Mouse (Mus musculus): ENCODE data around the gene Atg101. TPM values are rescaled to one million over a fixed set of nuclear protein-coding genes. Genes with fewer than 3 reads are reported as not detected.

Atg101 gene
- polyA plus RNA-seq, 1 experiment, result 2.8 TPM

DNA sequence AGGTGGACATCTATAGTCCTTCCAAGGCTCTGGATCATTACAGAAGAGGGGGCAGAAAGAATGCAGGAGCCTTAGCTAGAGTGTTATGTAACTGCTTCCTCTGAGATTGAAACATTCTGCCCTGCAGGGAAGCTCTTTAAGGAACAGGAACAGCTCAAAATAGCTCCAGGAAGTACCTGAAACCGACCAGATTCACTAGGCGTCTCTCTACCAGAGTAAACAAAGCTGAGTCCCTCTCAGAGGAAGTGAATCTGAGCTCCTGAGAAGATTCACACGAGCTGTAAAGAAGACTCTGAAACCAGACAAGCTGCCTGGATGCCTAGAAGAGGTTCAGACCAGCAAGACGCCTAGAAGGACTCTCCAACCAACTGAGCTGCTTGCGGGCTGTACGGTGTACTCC is 31.5 kb upstream of the Atg101 start:
- H3K36me3 ChIP-seq (ENCODE audit: control insufficient read depth), result no peaks in the 10 kb centered on the region
- no peaks in the 10 kb centered on the region; the same call in 1 of the 2 replicates for H3K4me1 ChIP-seq (ENCODE audit: control insufficient read depth)
- no peak overlapping the region for H3K4me3 ChIP-seq (replicated peaks)
- no peak for TF ChIP-seq GATA1 (IDR thresholded peaks at IDR 0.05; ENCODE audit: low read length)
- TF ChIP-seq TAL1 (IDR thresholded peaks at IDR 0.05; ENCODE audit: low read length), result no peak
- 0 out of 2 replicates have a peak, but pooled peaks cover 3% of the 10 kb centered on the region for H3K9me3 ChIP-seq (ENCODE audit: control insufficient read depth, low read length)
- H3K27me3 ChIP-seq (ENCODE audit: control insufficient read depth), result peaks cover 50% of the 10 kb centered on the region

DNA sequence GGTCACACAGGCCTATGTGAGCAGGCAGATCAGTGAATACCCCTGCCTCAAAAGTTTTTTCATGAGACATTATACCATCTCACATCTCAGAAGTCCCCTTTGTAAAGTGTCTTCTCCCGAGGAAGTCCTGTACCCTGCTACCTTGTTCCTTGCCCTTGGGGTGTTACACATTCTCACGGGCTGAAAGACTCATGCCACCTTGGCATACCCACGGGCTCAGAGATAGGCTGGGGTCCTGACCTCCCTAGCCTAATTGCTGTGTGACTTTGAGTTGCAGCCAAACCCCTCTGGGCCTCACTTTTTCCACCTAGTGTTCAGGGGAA is 30.5 kb upstream of the Atg101 start:
- Histone ChIP-seq H3K4me1 (ENCODE audit: control insufficient read depth) (no peaks in the 10 kb centered on the region; the same call in 1 of the 2 replicates), H3K4me3 (replicated peaks) (no peak overlapping the region), H3K27me3 (ENCODE audit: control insufficient read depth) (peaks cover 50% of the 10 kb centered on the region), H3K9me3 (ENCODE audit: control insufficient read depth, low read length) (0 out of 2 replicates have a peak, but pooled peaks cover 3% of the 10 kb centered on the region), H3K36me3 (ENCODE audit: control insufficient read depth) (no peaks in the 10 kb centered on the region)
- TF ChIP-seq GATA1 (IDR thresholded peaks at IDR 0.05; ENCODE audit: low read length), result no peak
- no peak for TF ChIP-seq TAL1 (IDR thresholded peaks at IDR 0.05; ENCODE audit: low read length)

DNA sequence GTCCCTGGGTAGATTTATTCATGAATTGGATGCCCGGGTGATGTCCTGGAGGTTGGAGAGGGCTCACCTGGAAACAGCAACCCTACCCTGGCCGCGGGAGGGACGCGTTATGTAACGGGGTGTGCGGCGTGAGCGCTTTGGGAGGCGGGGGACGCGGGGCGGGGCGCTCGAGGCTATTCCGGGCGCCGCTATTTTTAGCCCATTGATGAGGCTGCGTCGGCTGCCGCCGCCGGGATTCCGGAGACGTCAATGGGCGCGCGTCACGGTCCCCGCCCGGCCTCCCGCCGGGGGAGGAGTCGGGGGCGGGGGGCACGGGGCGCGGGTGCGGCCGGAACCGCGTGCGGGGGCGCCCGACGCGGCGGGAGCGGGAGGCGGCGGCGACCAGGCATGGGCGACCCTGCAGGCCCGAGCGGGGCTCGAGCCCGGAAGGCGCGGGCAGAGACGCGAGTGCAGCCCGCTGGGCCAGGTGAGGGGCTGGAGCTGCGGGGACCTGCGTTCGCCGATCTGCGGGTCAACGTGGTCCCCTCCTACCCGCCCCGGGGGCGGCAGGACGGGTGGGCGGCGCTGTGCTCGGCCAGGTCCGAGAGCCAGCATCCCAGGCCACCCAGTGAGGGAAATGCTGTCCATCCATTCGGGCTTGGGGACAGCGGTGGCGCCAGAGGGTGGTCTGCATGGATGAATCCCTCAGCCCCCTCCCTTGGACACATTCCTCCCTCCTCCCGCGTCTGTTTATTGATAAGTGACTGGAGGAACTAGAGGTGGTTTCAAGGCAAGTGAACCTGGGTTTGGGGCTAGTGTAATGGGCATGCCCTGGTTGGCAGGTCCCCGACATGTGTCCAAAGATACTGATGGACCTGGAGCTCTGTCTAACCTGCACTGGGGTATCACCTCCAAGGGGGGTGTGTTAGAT is 29.9 kb upstream of the Atg101 start, which contains the start of gene Nr4a1:
Gene Nr4a1 (plus strand): TSS at position 384 of the 910 bp plus-strand sequence.
- Histone ChIP-seq H3K36me3 (ENCODE audit: control insufficient read depth) (no peaks in the 10 kb centered on the region), H3K9me3 (ENCODE audit: control insufficient read depth, low read length) (0 out of 2 replicates have a peak, but pooled peaks cover 3% of the 10 kb centered on the region), H3K4me3 (replicated peaks) (peak within 1 kb of the TSS; percentile 33), H3K4me1 (ENCODE audit: control insufficient read depth) (no peaks in the 10 kb centered on the region; the same call in 1 of the 2 replicates), H3K27me3 (ENCODE audit: control insufficient read depth) (peaks cover 50% of the 10 kb centered on the region)
- TF ChIP-seq GATA1 (IDR thresholded peaks at IDR 0.05; ENCODE audit: low read length) (no peak), TAL1 (IDR thresholded peaks at IDR 0.05; ENCODE audit: low read length) (no peak)

GRCm38 (mm10) chr15:101255842-101256462 is 28.1 kb upstream of the Atg101 start:
- Histone ChIP-seq H3K9me3 (ENCODE audit: control insufficient read depth, low read length) (0 out of 2 replicates have a peak, but pooled peaks cover 3% of the 10 kb centered on the region), H3K36me3 (ENCODE audit: control insufficient read depth) (no peaks in the 10 kb centered on the region), H3K4me1 (ENCODE audit: control insufficient read depth) (no peaks in the 10 kb centered on the region; the same call in 1 of the 2 replicates), H3K27me3 (ENCODE audit: control insufficient read depth) (peaks cover 50% of the 10 kb centered on the region), H3K4me3 (replicated peaks) (no peak overlapping the region)
- no peak for TF ChIP-seq GATA1 (IDR thresholded peaks at IDR 0.05; ENCODE audit: low read length)
- TF ChIP-seq TAL1 (IDR thresholded peaks at IDR 0.05; ENCODE audit: low read length), result no peak

DNA sequence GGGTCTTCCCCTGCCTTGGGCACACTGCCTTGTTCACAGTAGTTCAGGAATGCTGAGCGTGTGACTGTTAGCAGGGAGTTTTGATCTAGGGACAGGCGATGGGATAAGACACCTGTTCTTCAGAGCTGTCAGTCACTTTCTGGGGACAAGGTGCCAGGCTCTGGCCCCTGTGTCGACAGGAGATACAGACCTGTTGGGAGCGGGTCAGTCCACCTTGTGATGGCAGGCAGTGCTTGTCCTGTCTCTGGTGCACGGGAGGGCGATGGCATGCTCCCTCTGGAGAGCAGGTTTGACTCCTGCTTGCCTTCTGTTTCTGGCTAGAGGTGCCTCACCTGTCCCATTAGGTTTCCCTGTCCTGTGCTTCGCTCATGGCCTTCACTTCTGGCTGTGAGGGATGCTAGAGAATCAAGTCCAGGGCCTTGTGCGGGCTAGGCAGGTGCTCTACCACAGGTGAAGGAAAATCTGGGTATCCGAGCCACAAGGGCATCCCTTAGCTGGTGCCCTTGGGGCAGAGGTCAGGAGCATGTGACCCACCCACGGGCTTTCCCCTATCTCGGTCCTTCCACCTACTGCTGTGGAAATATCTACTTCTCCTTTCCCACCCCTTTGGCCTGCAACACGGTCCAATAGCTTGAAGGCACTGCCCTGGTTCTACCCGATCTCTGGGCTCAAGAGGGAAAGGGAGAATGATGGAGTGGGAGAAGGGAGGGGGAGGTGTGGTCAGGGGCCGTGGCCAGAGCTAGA is 27.4 kb upstream of the Atg101 start:
- H3K27me3 ChIP-seq (ENCODE audit: control insufficient read depth), result peaks cover 50% of the 10 kb centered on the region
- H3K4me3 ChIP-seq (replicated peaks), result no peak overlapping the region
- H3K9me3 ChIP-seq (ENCODE audit: control insufficient read depth, low read length), result 0 out of 2 replicates have a peak, but pooled peaks cover 3% of the 10 kb centered on the region

GRCm38 (mm10) chr15:101258420-101258819 is 25.7 kb upstream of the Atg101 start:
- no peak overlapping the region for H3K4me3 ChIP-seq (replicated peaks)
- no peaks in the 10 kb centered on the region for H3K9me3 ChIP-seq (ENCODE audit: control insufficient read depth, low read length)
- H3K4me1 ChIP-seq (ENCODE audit: control insufficient read depth), result peaks cover 5% of the 10 kb centered on the region
- no peaks in the 10 kb centered on the region for H3K36me3 ChIP-seq (ENCODE audit: control insufficient read depth)
- H3K27me3 ChIP-seq (ENCODE audit: control insufficient read depth), result peaks cover 34% of the 10 kb centered on the region
- TF ChIP-seq GATA1 (IDR thresholded peaks at IDR 0.05; ENCODE audit: low read length) (no peak), TAL1 (IDR thresholded peaks at IDR 0.05; ENCODE audit: low read length) (no peak)

More for the DNA sequence above, 27.4 kb upstream of the Atg101 start:
- TF ChIP-seq GATA1 (IDR thresholded peaks at IDR 0.05; ENCODE audit: low read length) (no peak), TAL1 (IDR thresholded peaks at IDR 0.05; ENCODE audit: low read length) (no peak)
- Histone ChIP-seq H3K4me1 (ENCODE audit: control insufficient read depth) (peaks cover 5% of the 10 kb centered on the region), H3K36me3 (ENCODE audit: control insufficient read depth) (no peaks in the 10 kb centered on the region)

DNA sequence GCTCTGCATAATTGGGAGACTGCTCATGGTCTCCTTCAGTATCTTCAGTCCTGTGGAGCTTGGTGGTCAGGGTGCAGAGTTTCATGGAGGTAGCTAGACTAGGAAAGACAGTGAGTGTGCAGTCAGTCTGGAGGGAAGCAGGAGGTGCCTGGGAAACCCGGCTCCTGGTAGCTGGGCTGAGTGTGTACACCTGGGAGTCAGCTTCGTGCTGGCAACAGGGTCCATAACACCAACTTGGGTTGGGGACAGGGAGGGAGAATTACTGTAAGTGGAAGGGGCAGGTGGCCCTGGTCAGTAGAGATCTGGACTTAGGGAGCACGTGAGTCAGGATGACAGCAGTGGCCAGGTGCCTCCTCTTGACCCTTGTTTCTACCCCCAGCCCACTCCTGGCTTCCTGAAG is 24.1 kb upstream of the Atg101 start:
- H3K4me3 ChIP-seq (replicated peaks), result no peak overlapping the region
- no peaks in the 10 kb centered on the region for H3K36me3 ChIP-seq (ENCODE audit: control insufficient read depth)
- TF ChIP-seq TAL1 (IDR thresholded peaks at IDR 0.05; ENCODE audit: low read length), result no peak
- TF ChIP-seq GATA1 (IDR thresholded peaks at IDR 0.05; ENCODE audit: low read length), result no peak
- peaks cover 19% of the 10 kb centered on the region for H3K27me3 ChIP-seq (ENCODE audit: control insufficient read depth)
- no peaks in the 10 kb centered on the region for H3K9me3 ChIP-seq (ENCODE audit: control insufficient read depth, low read length)
- H3K4me1 ChIP-seq (ENCODE audit: control insufficient read depth), result peaks cover 5% of the 10 kb centered on the region

GRCm38 (mm10) chr15:101260387-101260786 is 23.7 kb upstream of the Atg101 start:
- Histone ChIP-seq H3K36me3 (ENCODE audit: control insufficient read depth) (no peaks in the 10 kb centered on the region), H3K4me3 (replicated peaks) (no peak overlapping the region), H3K27me3 (ENCODE audit: control insufficient read depth) (peaks cover 17% of the 10 kb centered on the region), H3K4me1 (ENCODE audit: control insufficient read depth) (peaks cover 5% of the 10 kb centered on the region), H3K9me3 (ENCODE audit: control insufficient read depth, low read length) (no peaks in the 10 kb centered on the region)
- no peak for TF ChIP-seq TAL1 (IDR thresholded peaks at IDR 0.05; ENCODE audit: low read length)
- no peak for TF ChIP-seq GATA1 (IDR thresholded peaks at IDR 0.05; ENCODE audit: low read length)
